Mouse (Mus musculus): ENCODE results near the gene Gm49373.
"Not testable (repeated sequence)": the region's sequence is repeated elsewhere in the genome, so short reads cannot be mapped to it uniquely, and the experiment has no call there.

DNA sequence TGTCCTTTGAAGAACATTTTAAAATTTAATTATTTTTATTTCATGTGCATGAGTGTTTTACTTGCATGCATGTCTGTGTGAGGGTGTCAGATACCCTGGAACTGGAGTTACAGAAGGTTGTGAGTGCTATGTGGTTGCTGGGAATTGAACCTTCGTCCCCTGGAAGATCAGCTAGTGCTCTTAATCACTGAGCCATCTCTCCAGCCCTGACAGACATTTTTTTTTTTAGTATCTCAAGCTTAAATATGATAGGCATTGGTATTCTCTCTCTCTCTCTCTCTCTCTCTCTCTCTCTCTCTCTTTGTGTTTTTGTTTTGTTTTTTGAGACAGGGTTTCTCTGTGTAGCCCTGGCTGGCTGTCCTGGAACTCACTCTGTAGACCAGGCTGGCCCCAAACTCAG lies 28.1 kb downstream of the Gm49373 start:
- not testable (repeated sequence) for TF ChIP-seq CTCF (conservative IDR thresholded peaks at IDR 0.05 in 1 of 2, IDR thresholded peaks at IDR 0.05 in 1 of 2; ENCODE audit: low read depth in 2 of 2, low read length in 2 of 2); EP300 (IDR thresholded peaks at IDR 0.05; ENCODE audit: low read length); RAD21 (IDR thresholded peaks at IDR 0.05; ENCODE audit: low read depth, low read length); HCFC1 (IDR thresholded peaks at IDR 0.05; ENCODE audit: low read depth, low read length); PAX5 (IDR thresholded peaks at IDR 0.05; ENCODE audit: low read length); ZNF384 (IDR thresholded peaks at IDR 0.05; ENCODE audit: low read depth, low read length); USF2 (conservative IDR thresholded peaks at IDR 0.05; ENCODE audit: low read depth, low read length); POLR2A (IDR thresholded peaks at IDR 0.05; ENCODE audit: low read depth, low read length)

All from CH12.LX (cell line).